Mouse (Mus musculus) spleen, postnatal 10 days (tissue): Measurements from ENCODE around the gene Gstp1.
"Not testable (repeated sequence)": the region's sequence is repeated elsewhere in the genome, so short reads cannot be mapped to it uniquely, and the experiment has no call there.

ENCODE experiments used
- DNase-seq, 2 experiments: peaks; one replicate each; pipeline ENCODE4 v3.0.0; 2021 to 2022; ENCODE audit warnings: low spot score in 2 of 2

Gene Gstp1

DNA sequence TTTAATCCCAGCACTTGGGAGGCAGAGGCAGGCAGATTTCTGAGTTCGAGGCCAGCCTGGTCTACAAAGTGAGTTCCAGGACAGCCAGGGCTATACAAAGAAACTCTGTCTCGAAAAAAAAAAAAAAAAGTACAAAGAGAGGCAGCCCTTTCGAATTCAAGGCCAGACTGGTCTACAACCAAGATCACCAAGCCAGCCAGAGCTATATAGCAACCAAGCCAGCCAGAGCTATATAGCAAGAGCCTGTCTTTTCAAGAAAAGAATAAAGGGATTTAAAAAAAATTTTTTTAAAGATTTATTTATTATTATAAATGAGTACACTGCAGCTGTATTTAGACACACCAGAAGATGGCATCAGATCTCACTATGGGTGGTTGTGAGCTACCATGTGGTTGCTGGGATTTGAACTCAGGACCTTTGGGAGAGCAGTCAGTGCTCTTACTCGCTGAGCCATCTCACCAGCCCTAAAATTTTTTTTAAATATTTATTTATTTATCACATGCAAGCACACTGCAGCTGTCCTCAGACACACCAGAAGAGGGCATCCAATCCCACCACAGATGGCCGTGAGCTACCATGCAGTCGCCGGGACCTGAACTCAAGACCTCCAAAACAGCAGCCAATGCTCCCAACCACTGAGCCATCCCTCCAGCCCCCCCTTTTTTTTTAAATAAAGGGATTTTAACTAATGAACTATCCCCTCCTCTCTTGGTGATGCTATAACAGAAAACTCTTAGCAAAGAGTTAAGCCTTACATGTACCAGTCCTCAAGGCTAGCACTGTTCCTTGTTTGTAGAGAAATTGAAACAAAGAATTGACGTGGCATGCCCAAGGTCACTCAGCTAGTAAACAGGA, 22.5 kb upstream of the Gstp1 start:
- DNase-seq, result not testable (repeated sequence)

DNA sequence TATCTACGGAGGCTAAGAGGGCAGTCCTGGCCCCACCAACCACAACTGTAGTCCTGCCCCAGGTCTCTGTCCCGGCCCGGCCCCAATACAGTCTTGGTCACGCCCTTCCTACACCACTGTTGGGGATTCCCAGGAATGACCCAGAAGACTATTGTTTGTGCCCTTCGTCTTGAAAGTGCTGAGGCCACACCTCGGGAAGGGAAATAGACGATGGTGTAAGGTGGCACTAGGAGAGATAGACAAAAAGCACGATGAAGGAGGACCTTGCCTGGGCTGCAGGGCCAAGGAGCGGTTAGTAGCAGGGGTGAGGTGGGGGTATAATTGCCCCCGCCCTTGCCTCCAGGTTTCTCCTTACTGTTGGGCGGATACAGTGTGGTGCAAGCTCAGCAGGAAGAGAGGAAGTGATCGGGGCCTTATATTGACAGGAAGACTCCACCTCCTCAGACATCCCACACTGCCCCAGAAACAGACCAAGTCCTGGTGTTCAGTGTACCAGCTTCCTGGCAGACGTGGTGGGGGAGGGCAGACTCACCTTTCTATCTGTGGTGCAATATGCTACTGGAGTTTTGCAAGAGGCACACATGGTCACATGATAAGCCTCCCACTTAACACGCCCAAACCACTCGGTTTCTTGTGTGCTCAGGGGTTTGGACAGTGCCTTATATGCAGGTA, 21.4 kb upstream of the Gstp1 start, which contains the start of gene Gstp3:
TSS of gene Gstp3 (minus strand) at position 501 of the 672 bp plus-strand sequence.
- peak in 1 of 2 experiments; percentile 61 for DNase-seq

DNA sequence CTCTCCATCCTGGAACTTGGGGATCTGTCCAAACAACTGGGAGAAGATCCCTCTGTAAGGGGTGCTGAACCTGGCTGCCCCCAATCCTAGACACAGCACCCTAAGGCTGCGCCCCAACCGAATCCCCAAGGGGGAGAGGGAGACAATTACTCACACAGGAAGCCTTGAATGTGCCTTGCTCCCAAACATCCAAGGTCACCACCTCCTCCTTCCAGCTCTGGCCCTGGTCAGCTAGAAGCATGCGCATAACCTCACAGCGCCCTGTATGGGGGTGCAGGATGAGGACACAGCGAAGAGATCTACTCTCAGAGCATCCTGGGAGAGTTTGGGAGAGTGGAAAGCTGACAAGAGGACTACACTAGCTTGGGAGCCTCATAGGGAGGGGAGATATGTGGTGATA, 20.8 kb upstream of the Gstp1 start:
- DNase-seq, result no peak

DNA sequence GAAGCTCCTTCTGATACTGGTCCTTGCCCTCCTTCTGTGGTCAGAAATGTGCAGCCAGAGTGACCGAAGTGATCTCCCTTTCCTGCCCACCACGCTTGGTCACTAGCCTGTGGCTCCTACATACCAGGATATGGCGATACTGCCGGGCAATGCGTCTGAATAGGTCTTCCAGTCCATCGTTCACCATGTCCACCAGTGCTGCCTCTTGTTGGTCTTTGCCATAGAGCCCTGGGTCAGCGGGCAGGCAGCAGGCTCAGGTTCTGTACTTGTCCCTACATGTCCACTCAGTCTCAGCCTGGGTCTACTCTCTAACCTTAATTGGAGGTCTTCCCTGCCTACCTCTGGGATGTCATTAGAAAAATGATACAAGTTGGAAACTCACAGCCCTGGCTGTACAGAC, 20.2 kb upstream of the Gstp1 start:
- no peak for DNase-seq

DNA sequence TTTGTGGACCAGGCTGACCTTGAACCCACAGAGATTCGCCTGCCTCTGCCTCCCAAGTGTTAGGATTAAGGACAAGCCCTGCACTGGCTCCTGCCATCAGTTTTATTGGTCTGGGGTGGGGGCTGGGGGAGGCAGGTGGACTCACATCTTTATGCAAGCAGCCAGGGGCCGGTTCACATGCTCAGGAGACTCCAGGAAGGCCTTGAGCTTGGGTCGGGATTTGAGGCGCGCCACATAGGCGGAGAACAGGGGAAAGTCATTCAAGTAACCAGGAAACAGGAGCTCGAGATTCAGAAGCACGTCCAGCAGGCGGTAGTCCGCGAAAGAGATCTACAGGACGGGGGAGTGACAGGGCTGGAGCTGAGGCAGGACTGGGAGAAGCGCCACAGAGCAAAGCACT, 19.6 kb upstream of the Gstp1 start:
- no peak for DNase-seq

DNA sequence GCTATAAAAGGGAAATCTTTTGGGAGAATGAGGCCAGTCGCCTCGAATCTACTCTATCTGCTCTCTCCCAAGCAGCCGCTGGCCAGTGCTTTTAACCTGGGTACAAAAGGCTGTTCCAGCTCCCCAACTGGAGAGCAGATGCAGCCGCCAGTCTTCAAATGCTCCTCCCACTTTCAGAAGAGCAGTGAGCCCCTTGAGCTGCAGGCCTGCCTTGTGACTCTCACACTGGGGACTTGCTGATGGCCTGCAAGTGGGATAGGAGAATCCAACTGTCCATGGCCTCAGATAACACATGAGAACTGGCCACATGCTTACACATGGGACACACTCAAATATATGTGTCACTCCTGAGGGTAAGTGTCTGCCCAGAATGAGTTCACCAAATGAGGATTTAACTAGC, 18.9 kb upstream of the Gstp1 start:
- no peak for DNase-seq

DNA sequence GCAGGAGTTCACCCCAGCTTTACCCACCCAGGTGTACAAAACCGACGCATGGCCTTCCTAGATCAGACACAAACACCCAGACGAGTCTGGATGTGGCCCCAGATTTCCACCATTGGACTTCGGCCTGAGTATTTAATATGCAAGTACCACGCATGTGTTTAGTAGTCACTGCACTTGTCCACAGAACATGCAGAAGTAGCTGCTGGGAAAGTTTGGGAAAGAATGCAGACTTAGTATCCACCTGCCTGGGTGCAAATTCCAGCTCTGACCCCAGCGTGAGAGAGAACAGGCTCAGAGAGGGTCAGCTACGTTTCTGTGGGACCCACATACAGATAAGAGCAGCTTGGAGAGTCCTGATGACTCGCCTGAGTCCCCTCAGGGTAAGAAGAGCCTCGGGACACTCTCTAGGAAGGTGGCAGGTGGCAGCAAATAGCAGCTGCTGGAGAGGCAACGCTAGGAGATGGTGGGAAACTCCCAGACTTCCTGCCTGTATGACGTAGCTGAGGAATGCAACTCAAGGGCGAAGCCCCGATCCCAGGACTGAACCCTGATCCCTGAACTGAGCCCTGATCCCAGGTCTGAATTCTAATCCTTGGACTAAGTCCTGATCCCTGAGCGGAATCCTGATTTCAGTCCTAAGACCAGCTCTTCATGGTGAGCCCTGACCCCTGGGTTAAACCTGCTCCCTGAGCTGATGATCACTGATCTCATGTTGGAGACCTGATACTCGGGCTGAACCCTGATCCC, 18.3 kb upstream of the Gstp1 start:
- no peak for DNase-seq

DNA sequence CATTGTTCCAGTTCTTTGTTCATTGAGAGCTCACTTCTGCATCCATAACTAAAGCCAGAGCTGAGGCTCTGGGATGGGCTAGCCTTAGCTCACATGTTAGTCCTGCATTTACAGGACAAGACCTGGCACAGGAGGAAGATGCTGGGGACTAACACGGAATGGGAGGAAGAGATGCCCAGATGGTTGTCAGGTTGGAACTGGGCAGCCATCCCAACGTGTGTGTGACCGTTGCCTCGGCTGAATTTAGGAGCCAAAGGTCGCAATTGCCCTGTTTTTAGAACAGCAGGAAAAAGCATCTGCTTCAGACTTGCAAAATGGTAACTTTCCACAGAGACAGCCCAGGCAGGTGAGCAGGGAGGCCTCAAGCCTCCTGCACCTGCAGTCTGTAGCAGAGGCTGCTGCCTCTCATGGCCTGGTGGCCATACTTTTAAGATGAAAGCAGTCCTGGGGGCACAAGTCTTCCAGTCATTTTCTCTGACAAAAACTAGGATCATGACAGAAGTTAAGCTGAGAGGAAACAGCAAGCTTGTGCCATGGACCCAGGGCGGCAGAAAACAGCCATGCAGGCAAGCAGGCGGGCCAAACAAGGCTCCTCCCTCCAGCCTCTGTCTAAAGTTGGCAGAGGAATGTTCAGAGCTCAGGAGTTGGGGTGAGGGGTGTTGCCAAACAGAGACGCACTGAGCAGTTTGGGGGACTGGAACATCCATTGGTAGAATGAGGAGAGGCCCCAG, 17.6 kb upstream of the Gstp1 start:
- no peak for DNase-seq

DNA sequence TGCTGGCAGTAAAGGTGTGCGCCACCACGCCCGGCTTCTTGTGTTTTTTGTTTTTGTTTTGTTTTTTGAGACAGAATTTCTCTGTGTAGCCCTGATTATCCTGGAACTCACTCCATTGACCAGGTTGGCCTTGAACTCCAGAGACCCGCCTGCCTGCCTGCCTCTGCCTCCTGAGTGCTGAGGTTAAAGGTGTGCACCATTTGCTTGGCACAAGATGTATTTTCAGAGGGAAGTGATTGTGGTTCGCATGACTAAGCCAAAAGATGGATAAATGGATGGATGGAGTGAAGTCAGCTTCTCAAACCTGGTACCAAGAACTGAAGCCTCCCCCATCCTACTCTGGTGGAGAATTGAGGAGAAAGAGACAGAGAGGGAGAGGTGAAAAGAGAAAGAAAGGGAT, 16.8 kb upstream of the Gstp1 start:
- no peak for DNase-seq

DNA sequence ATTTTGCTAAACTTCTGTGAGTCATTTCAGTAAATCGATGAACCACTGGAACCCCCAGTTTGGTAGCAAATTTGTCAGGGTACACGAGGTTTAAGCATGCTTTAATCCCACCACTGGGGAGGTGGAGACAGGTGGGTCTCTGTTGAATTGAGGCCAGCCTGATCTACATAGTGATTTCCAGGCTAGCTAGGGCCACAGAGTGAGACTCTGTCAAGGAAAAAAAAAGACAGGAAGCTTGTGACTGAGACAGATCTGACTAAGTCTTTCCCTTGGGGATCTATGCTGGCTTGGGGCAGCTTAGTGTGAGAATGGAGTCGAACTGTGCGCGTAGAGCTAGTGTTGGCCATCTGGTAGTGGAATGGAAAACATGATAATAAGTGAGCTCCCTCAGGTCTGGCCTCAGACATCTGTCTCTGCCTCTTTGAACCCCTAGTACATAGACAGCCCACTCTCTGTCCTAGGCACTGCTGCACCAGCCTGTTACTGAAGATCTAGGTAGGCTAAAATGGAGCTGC, 14.8 kb upstream of the Gstp1 start:
- no peak for DNase-seq

DNA sequence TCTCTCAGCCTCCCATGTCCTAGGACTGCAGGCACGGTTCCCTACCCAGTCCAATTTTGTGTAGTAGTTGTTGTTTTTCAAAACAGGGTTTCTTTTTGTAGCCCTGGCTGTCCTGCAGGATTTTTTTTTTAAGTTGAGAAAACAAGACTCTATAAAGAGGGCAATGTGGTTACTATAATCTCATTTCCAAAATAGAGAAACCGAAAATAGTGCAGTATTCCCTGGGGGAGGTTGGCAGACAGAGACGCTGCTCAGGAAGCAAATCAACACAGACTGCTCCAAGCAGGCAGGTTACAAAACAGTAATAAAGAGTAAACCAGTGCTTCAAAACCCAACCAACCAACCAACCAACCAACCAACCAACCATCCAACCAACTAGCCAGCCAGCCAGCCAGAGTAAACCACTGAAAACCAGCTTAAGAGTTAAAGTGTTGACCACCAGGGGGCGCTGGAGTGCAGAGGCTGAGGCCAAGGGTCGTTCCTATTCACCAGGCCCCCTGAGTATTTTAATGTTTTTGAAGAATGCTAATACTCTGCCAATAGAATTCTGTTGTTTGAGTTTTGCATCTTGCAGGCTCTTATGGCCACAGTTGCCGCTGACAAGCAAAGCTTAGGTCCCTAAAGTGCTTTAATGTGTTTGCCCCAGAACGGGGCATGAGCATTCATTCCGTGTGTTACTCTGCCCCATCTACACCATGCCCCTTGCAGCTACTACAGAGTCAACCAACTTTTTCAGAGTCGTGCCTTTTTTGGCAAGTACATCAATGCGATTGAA, 14.1 kb upstream of the Gstp1 start:
- peak; percentile 76 to 90 for DNase-seq

DNA sequence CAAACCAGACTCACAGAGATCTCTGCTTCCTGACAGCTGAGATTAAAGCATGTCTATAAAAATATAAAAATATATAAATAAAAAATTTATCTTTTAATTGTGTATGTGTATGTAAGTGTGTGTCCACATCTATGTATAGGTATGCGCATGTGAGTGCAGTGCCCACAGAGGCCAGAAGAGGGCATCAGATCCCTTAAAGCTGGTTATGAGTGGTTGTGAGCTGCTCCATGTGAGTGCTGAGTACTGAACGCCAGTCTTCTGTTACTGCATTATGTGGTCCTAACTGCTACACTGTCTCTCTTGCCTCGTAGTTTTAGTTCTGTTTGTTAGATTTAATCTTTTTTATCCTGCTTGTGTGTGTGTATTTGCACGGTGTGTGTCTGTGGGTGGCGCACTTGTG, 13.2 kb upstream of the Gstp1 start:
- no peak for DNase-seq

DNA sequence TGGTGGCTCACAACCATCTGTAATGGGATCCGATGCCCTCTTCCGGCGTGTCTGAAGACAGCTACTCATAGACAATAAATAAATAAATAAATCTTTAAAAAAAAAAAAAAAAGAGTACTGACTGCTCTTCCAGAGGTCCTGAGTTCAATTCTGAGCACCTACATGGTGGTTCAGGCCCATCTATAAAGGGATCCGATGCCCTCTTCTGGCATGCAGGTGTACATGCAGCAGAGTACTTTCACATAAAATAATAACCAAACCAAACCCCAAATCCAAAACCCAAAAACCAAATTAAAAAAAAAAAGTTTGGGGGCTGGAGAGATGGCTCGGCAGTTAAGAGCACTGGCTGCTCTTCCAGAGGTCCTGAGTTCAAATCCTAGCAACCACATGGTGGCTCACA, 11.3 kb upstream of the Gstp1 start:
- peak in 1 of 2 experiments; percentile 10 for DNase-seq

DNA sequence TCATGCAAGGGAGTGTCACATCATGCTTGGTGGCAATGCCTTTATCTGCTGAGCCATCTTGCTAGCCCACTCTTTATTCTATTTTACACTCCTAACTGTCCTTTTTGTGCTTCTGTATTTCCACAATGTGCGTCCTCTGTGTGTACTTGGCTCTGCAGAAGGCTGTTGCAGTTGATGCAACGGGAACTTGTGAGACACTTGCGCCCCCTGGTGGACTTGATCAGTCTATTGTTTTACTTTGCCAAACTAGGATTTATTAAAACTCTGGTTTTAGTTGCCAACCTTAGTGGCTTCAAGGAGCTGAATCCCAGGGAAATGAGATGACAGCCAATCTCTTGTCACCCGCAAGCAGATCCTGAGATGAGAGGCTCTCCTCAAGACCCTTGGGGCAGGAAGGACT, 10.1 kb upstream of the Gstp1 start:
- peak; percentile 85 to 94 for DNase-seq

DNA sequence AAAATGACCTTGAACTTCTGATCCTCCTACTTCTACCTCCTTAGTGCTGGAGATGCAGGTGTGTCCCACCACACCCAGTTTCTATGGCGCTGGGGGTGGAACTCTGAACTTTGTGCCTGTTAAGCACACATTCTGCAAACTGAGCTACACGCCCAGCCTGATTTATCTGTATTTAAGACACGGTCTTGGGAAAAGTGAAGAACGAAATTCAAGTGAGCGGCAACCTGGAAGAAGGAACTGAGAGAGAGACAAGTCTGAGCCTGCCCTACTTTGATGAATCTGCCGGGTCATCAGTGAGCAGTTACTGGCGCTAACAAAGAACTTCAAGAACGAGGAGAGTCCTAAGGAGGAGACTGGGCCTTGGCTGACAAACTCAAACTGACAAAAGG, 9.1 kb upstream of the Gstp1 start:
- DNase-seq, result peak in 1 of 2 experiments; percentile 45

DNA sequence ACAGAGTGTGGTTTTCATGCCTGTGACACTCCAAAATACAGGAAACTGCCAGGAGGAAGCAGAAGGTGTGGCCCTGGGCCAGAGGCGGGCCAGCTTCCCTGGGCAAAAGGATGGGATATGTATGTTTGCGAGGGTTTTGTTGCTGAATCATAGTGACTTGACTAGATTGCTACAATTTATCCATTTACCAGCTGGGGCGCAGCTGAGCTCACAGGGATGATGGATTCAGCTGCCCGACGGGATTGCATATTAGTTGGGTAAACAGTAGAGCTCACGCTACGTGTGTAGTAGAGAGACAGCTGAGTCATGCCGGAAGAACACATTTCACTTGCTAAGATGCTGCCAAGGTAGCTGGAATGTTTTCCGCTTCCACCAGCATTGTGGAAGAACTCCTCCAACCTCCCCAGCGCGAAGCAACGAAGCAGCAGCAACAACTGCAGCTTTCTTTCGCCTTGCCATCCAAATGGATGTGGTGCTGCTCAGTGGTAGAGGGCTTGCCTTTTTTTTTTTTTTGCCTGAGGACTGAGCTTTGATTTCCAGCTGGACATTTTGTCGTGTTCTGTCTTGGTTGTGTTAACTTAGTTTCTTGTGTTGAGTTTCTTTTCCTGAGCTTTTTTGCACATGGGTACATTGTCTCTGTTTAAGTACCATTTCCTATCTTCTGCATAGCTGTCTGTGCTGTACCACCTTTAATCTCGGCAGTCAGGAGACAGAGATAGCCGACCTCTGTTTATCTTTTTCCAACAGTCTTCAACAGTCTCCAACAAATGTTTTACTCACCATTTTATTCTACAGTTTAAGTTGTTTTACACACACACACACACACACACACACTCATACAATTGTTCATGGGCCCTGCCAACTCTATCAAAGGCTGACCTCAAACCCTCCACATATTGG, 8.4 kb upstream of the Gstp1 start, which contains the start of gene Gstp2:
TSS of gene Gstp2 (minus strand) at position 58 of the 900 bp plus-strand sequence.
- DNase-seq, result peak in 1 of 2 experiments; percentile 74

DNA sequence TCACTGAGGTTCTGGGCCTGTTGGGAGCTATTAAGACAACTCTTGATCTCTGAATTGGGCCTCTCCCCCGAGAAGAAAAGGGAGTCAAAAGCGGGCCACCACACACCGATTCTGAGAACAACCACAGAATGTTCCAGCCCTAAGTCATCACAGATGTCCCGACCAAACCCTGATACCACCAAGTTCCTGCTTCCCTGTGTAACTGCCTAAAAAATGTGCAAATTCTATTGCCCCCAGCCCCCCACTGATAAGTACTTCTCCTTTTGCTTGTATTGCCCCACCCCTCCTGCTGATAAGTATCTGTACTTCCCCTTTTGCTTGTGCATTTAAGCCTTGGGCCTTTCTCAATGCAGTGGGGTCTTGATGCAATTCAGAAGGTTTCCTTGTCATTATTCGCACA, 6.3 kb upstream of the Gstp1 start:
- DNase-seq, result not testable (repeated sequence)

DNA sequence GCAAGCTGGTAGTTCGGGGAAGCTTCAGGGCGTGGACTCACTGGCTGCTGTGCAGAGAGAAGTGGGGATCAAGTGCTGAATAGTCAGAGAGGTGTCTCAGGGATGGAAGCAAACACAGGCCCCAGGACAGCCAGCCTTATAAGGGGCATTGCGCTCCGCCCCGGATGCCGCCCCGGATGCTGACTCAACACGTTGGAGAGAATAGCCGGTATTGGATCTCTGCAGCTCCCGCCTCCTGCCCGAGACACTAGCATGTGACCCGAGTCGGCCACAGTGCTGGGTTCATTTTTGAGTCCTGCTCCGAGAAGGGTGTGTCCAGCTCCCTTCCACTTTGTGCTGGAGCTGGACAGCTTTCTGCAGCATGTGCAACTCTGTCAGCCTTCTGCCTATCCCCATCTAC, 4.3 kb upstream of the Gstp1 start:
- DNase-seq, result no peak

DNA sequence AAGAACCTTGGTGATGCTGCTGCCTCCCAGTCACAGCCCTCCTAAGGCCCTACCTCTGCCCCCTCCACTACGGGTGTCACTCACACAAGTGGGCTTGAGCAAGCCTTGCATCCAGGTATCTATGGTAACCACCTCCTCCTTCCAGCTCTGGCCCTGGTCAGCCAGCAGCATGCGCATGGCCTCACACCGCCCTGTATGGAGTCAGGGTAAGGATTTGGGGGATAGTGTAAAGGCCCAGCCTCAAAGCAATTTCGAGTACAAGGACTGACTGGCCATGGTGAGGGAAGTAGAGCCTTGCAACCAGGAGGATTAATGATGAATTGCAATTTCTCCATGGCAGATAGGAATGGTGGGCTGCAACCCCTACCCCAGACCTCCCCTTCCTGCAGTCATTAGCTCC, 3.7 kb upstream of the Gstp1 start:
- DNase-seq, result not testable (repeated sequence)

DNA sequence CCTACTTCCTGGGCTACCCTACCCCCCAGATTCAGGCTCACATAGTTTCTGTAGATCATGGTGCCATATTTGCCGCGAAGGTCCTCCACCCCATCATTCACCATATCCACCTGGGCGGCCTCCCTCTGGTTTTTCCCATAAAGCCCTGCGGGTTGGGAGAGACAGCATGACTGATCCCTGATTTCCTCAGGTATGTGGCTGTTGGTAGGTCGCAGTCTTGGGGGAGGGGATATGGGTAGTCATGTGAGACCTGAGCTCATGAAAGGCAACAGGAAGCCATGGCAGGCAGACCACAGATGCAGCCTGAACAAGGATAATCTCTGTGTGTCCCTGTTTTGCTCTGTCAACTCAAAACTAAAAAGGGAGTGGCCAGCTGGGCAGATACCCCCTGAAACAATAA, 3.2 kb upstream of the Gstp1 start:
- not testable (repeated sequence) for DNase-seq
